Mouse (Mus musculus): ENCODE measurements at regions not wholly inside any gene's neighbourhood (a gene's known extent, or its start where the extent isn't known, plus 50 kb on each side); places are given as distances from the start of the nearest gene placed in this dataset.

DNA sequence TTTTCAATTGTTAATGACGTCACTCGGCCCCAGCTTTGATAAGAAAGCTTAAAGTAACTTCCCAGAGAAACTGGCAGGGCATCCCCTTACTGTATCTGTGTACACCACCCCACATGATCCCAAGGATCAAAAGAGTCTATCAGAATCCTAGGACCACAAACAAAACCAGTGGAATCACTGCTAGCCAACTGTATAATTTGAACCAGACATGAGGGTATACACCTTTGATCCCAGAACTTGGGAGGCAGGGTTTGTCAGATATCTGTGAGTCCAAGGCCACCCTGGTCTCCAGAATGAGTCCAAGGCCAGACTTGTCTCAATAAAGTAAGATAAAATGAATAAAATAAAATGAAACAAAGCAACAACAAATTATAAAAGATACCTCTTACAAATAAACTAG is 309.2 kb downstream of the Adgrl2 start:
- TF ChIP-seq MAX (IDR thresholded peaks at IDR 0.05) (no peak), USF1 (IDR thresholded peaks at IDR 0.05; ENCODE audit: low read depth) (no peak), MYOG (IDR thresholded peaks at IDR 0.05; ENCODE audit: control insufficient read depth, extremely low read depth, insufficient read length) (no peak), CTCF (IDR thresholded peaks at IDR 0.05; ENCODE audit: control insufficient read depth, insufficient read depth, insufficient read length) (no peak), CEBPB (IDR thresholded peaks at IDR 0.05; ENCODE audit: low read depth) (no peak), MYOD1 (IDR thresholded peaks at IDR 0.05; ENCODE audit: control insufficient read depth, insufficient read length, low read depth) (no peak), FOSL1 (IDR thresholded peaks at IDR 0.05; ENCODE audit: insufficient read depth, low read length, poor library complexity, severe bottlenecking) (no peak)
- Histone ChIP-seq H3K79me3 (ENCODE audit: low read depth) (no peaks in the 10 kb centered on the region), H3K4me3 (ENCODE audit: insufficient read depth, poor library complexity, severe bottlenecking) (no peak overlapping the region), H3ac (ENCODE audit: control insufficient read depth, insufficient read length, low read depth) (no peak overlapping the region), H3K27me3 (ENCODE audit: control insufficient read depth, insufficient read depth, insufficient read length) (no peaks in the 10 kb centered on the region), H3K79me2 (ENCODE audit: control insufficient read depth, insufficient read depth) (no peaks in the 10 kb centered on the region), H3K36me3 (ENCODE audit: control insufficient read depth, insufficient read depth) (no peaks in the 10 kb centered on the region)

DNA sequence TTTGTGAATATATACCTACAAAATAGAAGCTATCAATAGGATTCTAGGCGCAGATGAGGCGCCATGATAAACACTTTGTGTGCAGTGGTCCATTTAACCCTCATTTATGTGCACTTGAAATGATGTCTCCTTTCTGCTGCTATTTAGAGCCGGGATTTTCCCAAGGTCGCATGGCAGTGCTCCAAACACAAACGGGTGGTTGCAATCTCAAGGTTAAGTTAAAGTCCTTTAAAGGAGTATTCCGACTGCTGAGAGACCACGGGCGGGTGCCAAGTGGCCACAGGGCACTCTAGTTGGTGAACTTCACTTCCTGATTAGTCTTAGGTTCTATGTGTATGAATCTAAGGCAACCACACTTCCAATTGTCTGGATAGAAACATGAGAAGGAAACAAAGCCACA is 309.6 kb downstream of the Adgrl2 start:
- H3K36me3 ChIP-seq (ENCODE audit: control insufficient read depth, insufficient read depth), result no peaks in the 10 kb centered on the region
- H3K27me3 ChIP-seq (ENCODE audit: control insufficient read depth, insufficient read depth, insufficient read length), result no peaks in the 10 kb centered on the region
- H3K79me2 ChIP-seq (ENCODE audit: control insufficient read depth, insufficient read depth), result no peaks in the 10 kb centered on the region
- H3ac ChIP-seq (ENCODE audit: control insufficient read depth, insufficient read length, low read depth), result no peak overlapping the region
- no peak overlapping the region for H3K4me3 ChIP-seq (ENCODE audit: insufficient read depth, poor library complexity, severe bottlenecking)
- H3K79me3 ChIP-seq (ENCODE audit: low read depth), result no peaks in the 10 kb centered on the region
- TF ChIP-seq CEBPB (IDR thresholded peaks at IDR 0.05; ENCODE audit: low read depth) (no peak), MAX (IDR thresholded peaks at IDR 0.05) (no peak), MYOD1 (IDR thresholded peaks at IDR 0.05; ENCODE audit: control insufficient read depth, insufficient read length, low read depth) (no peak), MYOG (IDR thresholded peaks at IDR 0.05; ENCODE audit: control insufficient read depth, extremely low read depth, insufficient read length) (no peak), FOSL1 (IDR thresholded peaks at IDR 0.05; ENCODE audit: insufficient read depth, low read length, poor library complexity, severe bottlenecking) (no peak), CTCF (IDR thresholded peaks at IDR 0.05; ENCODE audit: control insufficient read depth, insufficient read depth, insufficient read length) (no peak), USF1 (IDR thresholded peaks at IDR 0.05; ENCODE audit: low read depth) (no peak)

DNA sequence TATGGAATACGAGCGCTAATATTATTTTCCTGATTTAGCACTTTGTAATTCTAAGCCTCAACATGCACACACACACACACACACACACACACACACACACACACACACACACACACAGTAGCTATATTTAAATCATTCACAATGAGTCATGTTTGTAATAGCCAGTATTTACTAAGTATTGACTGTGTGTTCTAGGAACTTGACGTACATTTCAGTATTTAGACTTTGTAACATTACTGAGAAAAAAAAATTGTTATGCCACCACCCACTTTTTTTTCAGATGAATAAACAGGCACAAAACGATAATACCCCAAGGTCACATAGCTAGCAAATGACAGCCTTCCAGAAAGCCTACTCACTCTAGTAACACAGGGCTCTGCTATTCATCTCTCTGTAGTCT is 310.3 kb downstream of the Adgrl2 start:
- Histone ChIP-seq H3K79me2 (ENCODE audit: control insufficient read depth, insufficient read depth) (no peaks in the 10 kb centered on the region), H3K36me3 (ENCODE audit: control insufficient read depth, insufficient read depth) (no peaks in the 10 kb centered on the region), H3K27me3 (ENCODE audit: control insufficient read depth, insufficient read depth, insufficient read length) (no peaks in the 10 kb centered on the region), H3ac (ENCODE audit: control insufficient read depth, insufficient read length, low read depth) (no peak overlapping the region), H3K79me3 (ENCODE audit: low read depth) (no peaks in the 10 kb centered on the region), H3K4me3 (ENCODE audit: insufficient read depth, poor library complexity, severe bottlenecking) (no peak overlapping the region)
- no peak for TF ChIP-seq MAX (IDR thresholded peaks at IDR 0.05)
- TF ChIP-seq CTCF (IDR thresholded peaks at IDR 0.05; ENCODE audit: control insufficient read depth, insufficient read depth, insufficient read length), result no peak
- no peak for TF ChIP-seq USF1 (IDR thresholded peaks at IDR 0.05; ENCODE audit: low read depth)
- TF ChIP-seq MYOG (IDR thresholded peaks at IDR 0.05; ENCODE audit: control insufficient read depth, extremely low read depth, insufficient read length), result no peak
- no peak for TF ChIP-seq CEBPB (IDR thresholded peaks at IDR 0.05; ENCODE audit: low read depth)
- no peak for TF ChIP-seq MYOD1 (IDR thresholded peaks at IDR 0.05; ENCODE audit: control insufficient read depth, insufficient read length, low read depth)
- no peak for TF ChIP-seq FOSL1 (IDR thresholded peaks at IDR 0.05; ENCODE audit: insufficient read depth, low read length, poor library complexity, severe bottlenecking)

DNA sequence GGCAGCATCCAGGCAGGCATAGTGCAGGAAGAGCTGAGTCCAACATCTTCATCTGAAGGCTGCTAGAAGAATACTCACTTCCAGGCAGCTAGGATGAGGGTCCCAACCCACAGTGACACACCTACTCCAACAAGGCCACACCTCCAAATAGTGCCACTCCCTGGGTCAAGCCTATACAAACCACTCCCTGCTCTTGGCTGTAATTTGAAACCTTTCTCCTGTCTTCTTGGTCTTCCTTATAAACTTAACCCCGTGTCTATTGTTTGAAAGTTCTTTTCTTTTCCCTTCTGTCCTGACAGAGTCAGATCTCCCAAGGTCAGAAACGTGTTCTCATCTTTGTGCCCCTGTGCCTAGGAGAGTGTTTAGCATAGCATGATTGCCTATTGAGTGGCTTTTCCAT is 311.2 kb downstream of the Adgrl2 start:
- Histone ChIP-seq H3K36me3 (ENCODE audit: control insufficient read depth, insufficient read depth) (no peaks in the 10 kb centered on the region), H3K79me2 (ENCODE audit: control insufficient read depth, insufficient read depth) (no peaks in the 10 kb centered on the region), H3K27me3 (ENCODE audit: control insufficient read depth, insufficient read depth, insufficient read length) (no peaks in the 10 kb centered on the region), H3K79me3 (ENCODE audit: low read depth) (no peaks in the 10 kb centered on the region), H3K4me3 (ENCODE audit: insufficient read depth, poor library complexity, severe bottlenecking) (no peak overlapping the region), H3ac (ENCODE audit: control insufficient read depth, insufficient read length, low read depth) (no peak overlapping the region)
- TF ChIP-seq USF1 (IDR thresholded peaks at IDR 0.05; ENCODE audit: low read depth) (no peak), MAX (IDR thresholded peaks at IDR 0.05) (no peak), CEBPB (IDR thresholded peaks at IDR 0.05; ENCODE audit: low read depth) (no peak), FOSL1 (IDR thresholded peaks at IDR 0.05; ENCODE audit: insufficient read depth, low read length, poor library complexity, severe bottlenecking) (no peak), MYOD1 (IDR thresholded peaks at IDR 0.05; ENCODE audit: control insufficient read depth, insufficient read length, low read depth) (no peak), CTCF (IDR thresholded peaks at IDR 0.05; ENCODE audit: control insufficient read depth, insufficient read depth, insufficient read length) (no peak), MYOG (IDR thresholded peaks at IDR 0.05; ENCODE audit: control insufficient read depth, extremely low read depth, insufficient read length) (no peak)

DNA sequence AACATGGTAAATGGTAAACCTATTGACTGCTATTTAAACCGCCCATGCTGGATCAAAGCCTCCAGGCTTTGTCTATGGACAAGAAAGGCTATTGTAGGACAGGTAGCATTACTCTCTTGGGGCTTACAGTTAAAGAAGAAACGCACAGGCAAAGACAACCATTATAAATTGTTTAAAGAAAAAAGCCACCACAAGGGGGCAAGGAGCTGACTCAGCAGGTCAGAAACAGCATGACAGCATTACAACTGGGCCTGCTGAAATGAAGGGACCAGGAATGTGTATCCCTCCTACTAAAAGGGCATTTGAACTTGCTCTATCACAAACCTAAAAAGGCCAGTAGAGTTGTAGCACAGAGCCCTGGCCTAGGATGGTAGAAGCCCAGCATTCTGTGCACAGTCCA is 314.3 kb downstream of the Adgrl2 start:
- Histone ChIP-seq H3ac (ENCODE audit: control insufficient read depth, insufficient read length, low read depth) (no peak overlapping the region), H3K27me3 (ENCODE audit: control insufficient read depth, insufficient read depth, insufficient read length) (no peaks in the 10 kb centered on the region), H3K36me3 (ENCODE audit: control insufficient read depth, insufficient read depth) (no peaks in the 10 kb centered on the region), H3K79me3 (ENCODE audit: low read depth) (no peaks in the 10 kb centered on the region), H3K79me2 (ENCODE audit: control insufficient read depth, insufficient read depth) (no peaks in the 10 kb centered on the region), H3K4me3 (ENCODE audit: insufficient read depth, poor library complexity, severe bottlenecking) (no peak overlapping the region)
- TF ChIP-seq CTCF (IDR thresholded peaks at IDR 0.05; ENCODE audit: control insufficient read depth, insufficient read depth, insufficient read length) (no peak), MAX (IDR thresholded peaks at IDR 0.05) (no peak), MYOD1 (IDR thresholded peaks at IDR 0.05; ENCODE audit: control insufficient read depth, insufficient read length, low read depth) (no peak), CEBPB (IDR thresholded peaks at IDR 0.05; ENCODE audit: low read depth) (no peak), MYOG (IDR thresholded peaks at IDR 0.05; ENCODE audit: control insufficient read depth, extremely low read depth, insufficient read length) (no peak), USF1 (IDR thresholded peaks at IDR 0.05; ENCODE audit: low read depth) (no peak), FOSL1 (IDR thresholded peaks at IDR 0.05; ENCODE audit: insufficient read depth, low read length, poor library complexity, severe bottlenecking) (no peak)
